Mouse (Mus musculus) gastrocnemius, adult 2 months (tissue): ENCODE data around the gene Inmt. TPM values are rescaled to one million over a fixed set of nuclear protein-coding genes. Genes with fewer than 3 reads are reported as not detected.

ENCODE experiments used
- DNase-seq: peaks from one replicate; pipeline ENCODE4 v3.0.0; 2022
- H3K27ac ChIP-seq: fragments of 200-600 bp; 2 replicates; pipeline ENCODE4 v1.8.1; 2022; ENCODE audit warnings: mild to moderate bottlenecking
- H3K4me3 ChIP-seq: fragments of 200-600 bp; 2 replicates; pipeline ENCODE4 v1.8.1; 2022; ENCODE audit warnings: mild to moderate bottlenecking, moderate library complexity
- CTCF ChIP-seq: fragments of 200-600 bp; IDR thresholded peaks from 2 replicates; pipeline ENCODE4 v1.8.1; 2022; ENCODE audit warnings: antibody characterized with exemption, mild to moderate bottlenecking, moderate library complexity
- intact Hi-C: fragments of 180-260 bp; cut with DNase I; formaldehyde crosslinking; loops from one replicate; pipeline ENCODE4 v1.15.1; 2025
- total RNA-seq, 2 experiments: library from RNA; stranded (reverse); gene quantifications; 2 replicates each; pipeline ENCODE4 v1.2.3; 2021

Gene Inmt
- total RNA-seq, 2 experiments from 2014 or later = 15.5 to 33.0 TPM

DNA sequence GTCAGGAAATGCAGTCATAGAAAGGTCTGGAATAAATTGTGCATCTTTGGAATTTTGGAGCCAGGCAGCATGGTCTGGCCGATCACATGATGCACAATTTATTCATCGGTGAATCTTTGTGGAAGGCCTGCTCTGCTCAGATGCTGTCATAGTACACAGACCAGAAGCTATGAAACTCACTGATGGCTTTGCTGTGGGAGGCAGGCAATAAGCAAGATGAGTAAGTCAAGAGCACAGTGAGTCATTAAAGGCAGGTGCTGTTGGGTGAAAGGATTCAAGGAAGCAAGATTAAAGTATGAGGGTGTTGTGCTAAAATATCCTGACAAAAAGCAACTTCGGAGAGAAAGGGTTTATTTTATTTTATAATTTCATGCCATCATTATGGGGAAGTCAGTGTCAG is 22.6 kb downstream of the Inmt start:
- Histone ChIP-seq H3K27ac (no peak overlapping the region), H3K4me3 (no peak overlapping the region)
- no peak for TF ChIP-seq CTCF
- intact Hi-C loops = no loop called here
- no peak for DNase-seq

DNA sequence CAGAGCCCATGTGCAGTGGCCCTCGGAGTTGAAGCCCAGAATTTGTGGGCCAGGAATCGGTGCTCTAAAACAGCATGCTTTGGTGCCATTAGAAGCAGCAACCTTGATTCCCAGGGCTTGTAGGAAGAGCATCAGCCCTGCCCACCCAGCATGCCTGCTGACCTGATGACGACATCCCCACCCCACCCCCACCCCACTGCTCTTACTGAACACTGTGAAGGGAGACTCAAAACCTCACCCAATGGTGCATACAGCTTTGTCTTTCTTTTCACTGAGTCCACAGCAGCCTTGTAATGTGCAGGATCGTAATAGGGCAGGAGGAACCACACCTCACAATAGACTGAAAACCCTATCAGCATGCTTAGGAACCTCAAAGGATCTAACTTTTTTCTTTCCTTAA is 28.7 kb downstream of the Inmt start:
- no peak overlapping the region for H3K4me3 ChIP-seq
- no peak for TF ChIP-seq CTCF
- no peak for DNase-seq
- intact Hi-C loops = no loop called here
- H3K27ac ChIP-seq = no peak overlapping the region

DNA sequence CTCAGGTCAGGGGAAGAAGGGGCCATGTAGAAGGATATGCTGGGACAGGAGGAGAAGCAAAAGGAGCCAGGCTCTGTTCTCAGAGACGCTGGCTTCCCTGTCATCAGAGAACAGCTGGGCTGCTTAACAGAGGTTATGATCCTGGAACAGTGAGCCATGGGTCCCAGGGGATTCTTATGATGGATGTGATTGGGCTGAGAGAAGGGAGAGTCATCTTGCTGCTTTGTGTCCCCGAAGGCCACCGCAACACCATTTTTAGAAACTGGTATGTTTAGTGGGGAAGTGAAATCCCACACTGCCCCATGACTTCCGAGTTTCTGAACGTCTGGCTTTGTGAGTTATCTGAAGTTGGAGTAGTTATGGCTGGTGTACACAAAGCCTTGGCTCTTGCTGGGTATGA is 29.6 kb downstream of the Inmt start:
- H3K4me3 ChIP-seq = no peak overlapping the region
- TF ChIP-seq CTCF = no peak
- intact Hi-C loops = no loop called here
- peak overlapping the region; percentile 56 for H3K27ac ChIP-seq
- DNase-seq = peak; percentile 41

DNA sequence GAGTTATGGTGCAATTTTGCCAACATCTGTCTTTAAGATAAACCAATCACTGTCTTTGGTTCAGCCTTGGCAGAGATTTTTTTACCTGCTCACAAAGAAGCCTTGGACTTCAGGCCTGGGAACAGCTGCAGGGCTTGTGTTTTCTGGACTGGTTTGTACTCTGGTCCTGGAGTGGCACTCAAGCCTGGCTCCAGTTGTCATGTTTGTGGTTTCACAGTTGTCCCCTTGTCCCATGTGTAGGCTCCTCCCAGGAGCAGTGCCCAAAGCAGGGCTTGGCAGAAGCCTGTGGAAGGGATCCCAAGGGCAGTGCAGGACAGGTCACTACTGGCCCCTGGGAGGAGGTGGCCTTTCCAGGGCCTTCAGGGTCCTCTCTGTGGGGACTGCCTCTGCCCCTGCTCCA is 36.5 kb downstream of the Inmt start:
- intact Hi-C loops = no loop called here
- H3K27ac ChIP-seq = peak overlapping the region; percentile 77
- no peak for TF ChIP-seq CTCF
- DNase-seq = peak; percentile 88
- H3K4me3 ChIP-seq = no peak overlapping the region

DNA sequence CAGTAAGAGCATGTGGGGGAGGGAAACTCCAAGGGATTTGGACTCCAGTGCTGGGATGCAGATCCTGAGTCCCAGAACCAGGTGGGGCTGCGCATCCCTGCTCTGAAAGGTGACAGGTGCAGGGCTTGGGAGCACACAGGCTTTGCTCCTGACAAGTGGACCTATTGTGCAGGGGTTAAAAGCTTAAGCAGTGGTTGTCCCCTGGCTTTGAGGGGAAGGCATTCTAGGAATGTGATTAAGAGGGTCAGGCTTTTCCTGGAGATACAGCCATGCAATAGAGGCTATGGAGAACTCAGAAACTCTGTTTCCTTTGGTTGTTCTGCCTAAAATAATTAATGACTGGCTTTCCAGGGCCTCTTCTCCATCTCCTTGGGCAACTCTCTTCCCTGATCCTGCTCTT is 41.4 kb downstream of the Inmt start:
- no peak for TF ChIP-seq CTCF
- intact Hi-C loops = no loop called here
- H3K4me3 ChIP-seq = peak overlapping the region; percentile 77
- no peak for DNase-seq
- peak overlapping the region; percentile 91 for H3K27ac ChIP-seq

DNA sequence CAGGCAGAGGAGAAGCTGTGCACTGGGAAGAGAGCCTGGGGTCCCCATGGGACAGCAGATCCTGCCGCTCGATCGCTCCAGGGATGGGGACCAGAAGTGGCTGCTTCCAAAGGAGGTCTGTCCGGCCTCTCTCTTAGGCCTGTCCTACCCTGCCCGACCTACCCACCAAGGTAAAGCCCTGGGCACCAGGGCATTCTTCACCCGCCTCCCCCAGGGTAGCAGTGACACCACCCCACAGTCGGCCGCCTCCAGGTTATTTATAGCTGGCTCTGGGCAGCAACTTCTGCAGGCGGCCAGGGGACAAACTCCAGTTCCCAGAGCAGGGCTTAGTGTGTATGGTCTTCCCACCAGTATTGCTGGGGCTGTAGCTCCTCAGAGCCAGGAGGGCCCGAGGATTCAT is 42.0 kb downstream of the Inmt start, which contains the start of gene Crhr2:
Crhr2 (minus strand) TSS at position 223 of the 400 bp plus-strand sequence.
- peak within 1 kb of the TSS; percentile 91 for H3K27ac ChIP-seq
- H3K4me3 ChIP-seq = peak within 1 kb of the TSS; percentile 77
- intact Hi-C loops = no loop called here
- DNase-seq = peak; percentile 82
- no peak for TF ChIP-seq CTCF

DNA sequence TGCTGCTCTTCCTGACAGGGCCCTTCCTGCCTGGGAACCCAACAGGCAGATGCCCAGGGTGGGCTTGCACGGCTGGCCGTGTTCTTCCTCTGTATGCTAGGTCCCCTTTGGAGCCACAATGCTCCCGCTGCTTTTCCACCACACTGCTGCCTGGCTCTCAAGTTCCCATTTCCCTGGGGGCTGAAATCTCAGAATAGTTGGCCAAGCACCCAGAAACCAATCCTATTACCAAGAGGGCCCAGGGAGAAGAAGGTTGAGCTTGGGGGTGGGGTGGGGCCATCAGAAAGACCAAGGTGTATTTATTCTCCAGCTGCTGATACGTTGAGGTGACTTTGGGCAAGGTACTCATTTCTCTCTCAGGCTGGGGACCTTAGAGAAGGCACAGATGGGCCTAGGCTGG is 43.5 kb downstream of the Inmt start:
- peak; percentile 64 for DNase-seq
- intact Hi-C loops = no loop called here
- H3K27ac ChIP-seq = peak overlapping the region; percentile 91
- H3K4me3 ChIP-seq = peak overlapping the region; percentile 77
- no peak for TF ChIP-seq CTCF

DNA sequence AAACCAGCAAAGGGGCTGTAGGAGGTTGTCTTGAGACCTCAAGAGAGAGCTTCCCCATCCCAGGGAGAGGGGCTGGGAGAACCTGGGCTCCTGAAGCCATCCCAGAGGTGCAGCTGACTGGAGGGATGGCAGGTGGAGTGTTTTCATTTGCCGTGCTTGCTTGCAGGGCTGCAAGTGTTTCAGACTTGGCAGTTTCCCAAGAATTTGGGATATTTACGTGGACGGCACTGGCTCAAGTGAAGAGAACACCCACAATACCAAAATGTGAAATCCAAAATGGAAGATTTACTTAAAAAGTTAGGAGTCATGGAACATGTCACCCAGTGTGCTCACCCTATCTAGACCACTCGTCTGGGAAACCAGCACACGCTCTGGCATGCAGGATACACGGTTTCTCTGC is 44.2 kb downstream of the Inmt start:
- no peak for DNase-seq
- intact Hi-C loops = no loop called here
- H3K4me3 ChIP-seq = peak overlapping the region; percentile 77
- peak overlapping the region; percentile 91 for H3K27ac ChIP-seq
- no peak for TF ChIP-seq CTCF

DNA sequence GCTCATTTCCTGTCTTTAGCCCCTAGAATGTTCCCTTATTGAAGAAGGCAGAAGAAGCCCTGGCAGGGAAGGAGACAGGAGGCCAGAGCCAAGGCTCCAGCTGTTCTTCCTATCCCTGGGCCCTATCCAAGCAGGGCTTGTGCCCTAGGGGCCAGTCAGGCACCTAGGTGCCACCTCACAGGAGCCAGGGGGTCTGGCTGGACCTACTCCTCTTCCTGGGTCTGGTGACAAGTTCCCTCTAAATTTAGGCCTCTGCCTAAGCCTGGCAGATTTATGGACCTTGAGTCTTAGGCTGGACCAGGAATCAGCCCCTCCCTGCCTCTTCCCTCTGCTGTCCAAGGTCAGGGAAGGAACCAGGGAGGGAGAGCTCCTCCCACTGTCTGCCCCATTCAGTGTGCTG is 46.5 kb downstream of the Inmt start:
- Histone ChIP-seq H3K27ac (peak overlapping the region; percentile 70), H3K4me3 (no peak overlapping the region)
- DNase-seq = peak; percentile 82
- TF ChIP-seq CTCF = no peak
- intact Hi-C loops = no loop called here

DNA sequence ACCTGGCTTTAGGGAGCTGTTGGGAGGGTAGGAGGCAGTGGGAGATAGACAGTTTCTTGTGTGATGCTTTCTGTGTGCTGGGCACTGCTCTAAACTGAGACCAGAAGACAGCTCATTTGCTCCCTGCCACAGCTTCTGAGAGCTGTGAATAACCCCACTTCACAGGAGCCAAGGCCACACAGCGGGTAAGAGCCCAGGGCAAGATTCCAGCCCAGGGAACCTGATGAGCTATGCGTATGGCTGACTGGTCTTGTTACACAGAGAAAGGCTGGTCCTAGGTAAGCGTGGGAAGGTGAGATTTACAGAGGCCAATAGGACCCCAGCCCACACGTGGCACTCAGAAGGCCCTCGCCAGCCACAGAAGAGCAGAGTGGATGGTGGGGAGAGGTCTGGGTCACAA is 48.3 kb downstream of the Inmt start:
- peak; percentile 79 for DNase-seq
- Histone ChIP-seq H3K4me3 (no peak overlapping the region), H3K27ac (peak overlapping the region; percentile 70)
- intact Hi-C loops = no loop called here
- no peak for TF ChIP-seq CTCF

DNA sequence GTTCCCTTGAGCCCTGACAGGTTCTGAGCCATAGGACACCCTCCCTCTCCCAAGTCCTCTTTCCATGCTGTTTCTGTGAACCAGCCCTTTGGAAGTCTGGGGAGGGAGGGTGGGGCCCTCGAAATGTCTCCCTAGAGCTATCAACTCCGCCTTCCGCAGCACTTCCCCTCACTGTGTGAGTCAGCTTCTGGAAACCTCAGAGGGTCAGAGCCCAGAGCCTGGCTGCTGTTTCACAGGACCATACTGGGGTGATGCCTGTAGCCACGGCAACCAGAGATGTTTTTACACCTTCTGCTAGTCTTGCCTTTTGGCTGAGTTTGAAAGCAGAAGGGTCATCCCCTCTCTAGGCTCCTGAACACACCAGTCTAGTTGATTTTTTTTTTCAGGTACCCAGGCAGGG is 51.8 kb downstream of the Inmt start:
- DNase-seq = peak; percentile 62
- H3K27ac ChIP-seq = no peak overlapping the region; the same call in 1 of the 2 replicates
- TF ChIP-seq CTCF = no peak
- intact Hi-C loops = loop anchor here (5.0 kb wide), 1 partner anchor 39 kb away; no protein-coding TSS in a partner anchor
- H3K4me3 ChIP-seq = no peak overlapping the region

Other genes starting within 250 kb of the Inmt start
- 1 to 10 TPM; 7.6 to 9.1 TPM for gene Nod1, start 202.4 kb downstream of the Inmt start, total RNA-seq
- gene Ggct, start 182.1 kb downstream of the Inmt start, total RNA-seq = 10 to 100 TPM in 1 of 2 experiments, 1 to 10 TPM in 1; 9.6 to 11.0 TPM
- gene Gars, start 137.0 kb downstream of the Inmt start, total RNA-seq = 10 to 100 TPM; 60.2 to 61.6 TPM
- 10 to 100 TPM; 27.2 to 31.9 TPM for gene Crhr2, start 42.0 kb downstream of the Inmt start, total RNA-seq
- 1 to 10 TPM; 2.7 to 3.8 TPM for gene Mindy4, start 28.3 kb upstream of the Inmt start, total RNA-seq
- gene Aqp1, start 161.4 kb upstream of the Inmt start, total RNA-seq = 100 to 1,000 TPM; 251 to 256 TPM
- gene Ghrhr, start 201.3 kb upstream of the Inmt start, total RNA-seq = not detected